10 mouse cellular contexts compared by ENCODE assay signal in the genomic region with DNA sequence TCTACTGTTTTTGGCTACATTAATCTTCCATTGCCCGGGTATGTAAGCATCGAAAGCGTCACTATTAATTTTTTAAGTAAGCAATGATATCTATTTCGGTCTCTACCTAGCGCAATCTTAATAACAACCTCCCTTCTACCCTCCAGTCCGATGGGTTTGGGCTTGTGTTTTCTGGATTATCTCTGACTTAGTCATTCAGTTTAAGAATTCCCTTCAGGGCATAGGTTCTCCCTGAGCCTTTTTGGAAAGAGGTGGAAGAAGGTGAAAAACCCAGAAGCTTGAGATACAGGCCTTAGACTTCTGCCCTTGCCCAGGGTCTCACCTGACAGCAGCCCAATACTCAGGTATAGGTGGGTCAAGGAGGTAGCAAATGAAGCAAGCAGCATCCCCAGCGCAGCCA. TPM values are rescaled to one million over a fixed set of nuclear protein-coding genes. Genes with fewer than 3 reads are reported as not detected.
DNase-seq lines count a peak whose midpoint lies in the region; ATAC-seq and TF ChIP-seq lines count a peak whose summit lies in the region.
"Had no signal": no experiment of that assay in that cellular context is flagged by ENCODE, and none has a peak within 500 bp of the region (broad histone marks: within the 10 kb centered on the region; RNA-seq: fewer than 3 reads in every experiment).

No protein-coding gene starts in this region.

- 63% methylated on average over 7 of the region's 7 CpGs for WGBS in heart, embryonic 13.5 days
- 56% methylated on average over 7 of the region's 7 CpGs for WGBS in forebrain, embryonic 15.5 days
- WGBS in liver, embryonic 16.5 days (ENCODE audit: insufficient replicate concordance), result 60% methylated on average over 7 of the region's 7 CpGs

- peak overlapping the region; percentile 89 for H3K9ac ChIP-seq in heart, embryonic 13.5 days
- peak overlapping the region; percentile 77 for H3K9ac ChIP-seq in forebrain, embryonic 15.5 days (replicated peaks)
- peak overlapping the region; percentile 82 for H3K9ac ChIP-seq in liver, embryonic 16.5 days (ENCODE audit: low read depth, low read length)

- H3K27me3 ChIP-seq in heart, embryonic 13.5 days (replicated peaks), result peaks cover 58% of the 10 kb centered on the region
- peaks cover 69% of the 10 kb centered on the region for H3K27me3 ChIP-seq in E14TG2a.4 (ENCODE audit: insufficient read depth, low read length)
- peaks cover 22% of the 10 kb centered on the region for H3K27me3 ChIP-seq in forebrain, embryonic 15.5 days
- H3K27me3 ChIP-seq in liver, embryonic 16.5 days (ENCODE audit: control insufficient read depth, insufficient read depth, low read depth, low read length), result peaks cover 14% of the 10 kb centered on the region

- H3K36me3 ChIP-seq in heart, embryonic 13.5 days, result peaks cover 10% of the 10 kb centered on the region
- peaks cover 48% of the 10 kb centered on the region for H3K36me3 ChIP-seq in E14TG2a.4 (ENCODE audit: insufficient read depth, low read length)
- H3K36me3 ChIP-seq in forebrain, embryonic 15.5 days, result peaks cover 3% of the 10 kb centered on the region; the same call in 1 of the 2 replicates
- no peaks in the 10 kb centered on the region for H3K36me3 ChIP-seq in liver, embryonic 16.5 days (ENCODE audit: control insufficient read depth, insufficient read depth)

- peak overlapping the region; percentile 62 for H3K4me3 ChIP-seq in heart, embryonic 13.5 days
- H3K4me3 ChIP-seq in E14TG2a.4 (replicated peaks; ENCODE audit: low read length), result peak overlapping the region; percentile 79
- peak overlapping the region; percentile 64 for H3K4me3 ChIP-seq in forebrain, embryonic 15.5 days
- H3K4me3 ChIP-seq in liver, embryonic 16.5 days (ENCODE audit: low read depth, low read length), result peak overlapping the region; percentile 75

- peak overlapping the region; percentile 98 for H3K4me2 ChIP-seq in heart, embryonic 13.5 days
- peak overlapping the region; percentile 82 for H3K4me2 ChIP-seq in forebrain, embryonic 15.5 days (replicated peaks)
- peak overlapping the region; percentile 99 for H3K4me2 ChIP-seq in liver, embryonic 16.5 days (ENCODE audit: low read depth, low read length)

- ATAC-seq in heart, embryonic 13.5 days (ENCODE audit: extremely low read depth, insufficient number of reproducible peaks, low FRiP score, low TSS enrichment), result no peak
- ATAC-seq in forebrain, embryonic 15.5 days (replicated peaks), result no peak
- no peak for ATAC-seq in liver, embryonic 16.5 days (ENCODE audit: low read depth)
- ATAC-seq in megakaryocyte-erythroid progenitor cell, adult 5-6 weeks (replicated peaks; ENCODE audit: low FRiP score, low TSS enrichment, poor library complexity, severe bottlenecking), result no peak

- H3K9me3 ChIP-seq in heart, embryonic 13.5 days, result no peaks in the 10 kb centered on the region
- no peaks in the 10 kb centered on the region for H3K9me3 ChIP-seq in E14TG2a.4 (ENCODE audit: low read length)
- H3K9me3 ChIP-seq in forebrain, embryonic 15.5 days, result no peaks in the 10 kb centered on the region
- no peaks in the 10 kb centered on the region for H3K9me3 ChIP-seq in liver, embryonic 16.5 days (replicated peaks; ENCODE audit: control insufficient read depth, low read length)

- TF ChIP-seq CTCF in E14TG2a.4 (conservative IDR thresholded peaks at IDR 0.05; ENCODE audit: low read length), result no peak

- H3K4me1 ChIP-seq in heart, embryonic 13.5 days, result peaks cover 44% of the 10 kb centered on the region
- peaks cover 66% of the 10 kb centered on the region for H3K4me1 ChIP-seq in E14TG2a.4 (replicated peaks; ENCODE audit: low read depth, low read length)
- H3K4me1 ChIP-seq in forebrain, embryonic 15.5 days, result peaks cover 31% of the 10 kb centered on the region
- H3K4me1 ChIP-seq in liver, embryonic 16.5 days (ENCODE audit: control insufficient read depth, low read depth, low read length), result peaks cover 30% of the 10 kb centered on the region

- peak overlapping the region; percentile 91 for H3K27ac ChIP-seq in heart, embryonic 13.5 days (replicated peaks)
- H3K27ac ChIP-seq in forebrain, embryonic 15.5 days (replicated peaks), result peak overlapping the region; percentile 93
- H3K27ac ChIP-seq in liver, embryonic 16.5 days (ENCODE audit: low read length), result peak overlapping the region; percentile 98

- no peak for DNase-seq in heart, postnatal 4 days
- DNase-seq in layer of hippocampus, postnatal 10 days (ENCODE audit: low spot score in 2 of 2), result no peak
- no peak for DNase-seq in urinary bladder, postnatal 25 days (ENCODE audit: low spot score)

RNA-seq across cellular contexts. Expression of a gene that starts 1.0 kb away (rescaled TPM):
- polyA plus RNA-seq in heart, embryonic 13.5 days (2015; fragmentation: Nextera tagmentation; extraction: Ambion mirVana), result 5.0 and 7.1 TPM in 2 replicates
- 1 to 10 TPM; 6.3 to 6.5 TPM for total RNA-seq in heart, postnatal 4 days (2021)
- 14.9 and 17.7 TPM in 2 replicates for polyA plus RNA-seq in forebrain, embryonic 15.5 days (2015; fragmentation: Nextera tagmentation; extraction: Ambion mirVana)
- 2.6 and 4.3 TPM in 2 replicates for polyA plus RNA-seq in liver, embryonic 16.5 days (2015; fragmentation: Nextera tagmentation; extraction: Ambion mirVana)
- 10 to 100 TPM in 1 of 2 experiments, 1 to 10 TPM in 1; 9.2 to 12.1 TPM for total RNA-seq in layer of hippocampus, postnatal 10 days (2021)
- 2.4 and 3.1 TPM in 2 replicates for total RNA-seq in megakaryocyte-erythroid progenitor cell, adult 5-6 weeks (2014; fragmentation: Nextera tagmentation)
- 0.19 and 4.7 TPM in 2 replicates for total RNA-seq in megakaryocyte-erythroid progenitor cell, adult 5-6 weeks (2017)

RNA-seq across cellular contexts. Expression of a gene that starts 7.3 kb away (rescaled TPM):
- 0.28 and 0.60 TPM in 2 replicates for polyA plus RNA-seq in heart, embryonic 13.5 days (2015; fragmentation: Nextera tagmentation; extraction: Ambion mirVana)
- under 1 TPM in 1 of 2 experiments, not detected in 1; 0.43 TPM for total RNA-seq in heart, postnatal 4 days (2021)
- 3.2 and 3.6 TPM in 2 replicates for polyA plus RNA-seq in forebrain, embryonic 15.5 days (2015; fragmentation: Nextera tagmentation; extraction: Ambion mirVana)
- polyA plus RNA-seq in liver, embryonic 16.5 days (2015; fragmentation: Nextera tagmentation; extraction: Ambion mirVana), result 1.1 and 1.3 TPM in 2 replicates
- 10 to 100 TPM; 32.8 to 39.6 TPM for total RNA-seq in layer of hippocampus, postnatal 10 days (2021)
- not detected in 2 replicates for total RNA-seq in megakaryocyte-erythroid progenitor cell, adult 5-6 weeks (2014; fragmentation: Nextera tagmentation)
- total RNA-seq in megakaryocyte-erythroid progenitor cell, adult 5-6 weeks (2017), result not detected in 2 replicates
- total RNA-seq: monocyte, adult 5-6 weeks had no signal

RNA-seq across cellular contexts. Expression of a gene that starts 9.7 kb away (rescaled TPM):
- polyA plus RNA-seq in heart, embryonic 13.5 days (2015; fragmentation: Nextera tagmentation; extraction: Ambion mirVana), result 17.8 and 18.3 TPM in 2 replicates
- 10 to 100 TPM; 47.0 to 53.6 TPM for total RNA-seq in heart, postnatal 4 days (2021)
- 5.7 and 6.1 TPM in 2 replicates for polyA plus RNA-seq in forebrain, embryonic 15.5 days (2015; fragmentation: Nextera tagmentation; extraction: Ambion mirVana)
- polyA plus RNA-seq in liver, embryonic 16.5 days (2015; fragmentation: Nextera tagmentation; extraction: Ambion mirVana), result 2.1 and 2.3 TPM in 2 replicates
- total RNA-seq in layer of hippocampus, postnatal 10 days (2021), result 1 to 10 TPM; 4.3 to 7.4 TPM
- total RNA-seq in megakaryocyte-erythroid progenitor cell, adult 5-6 weeks (2014; fragmentation: Nextera tagmentation), result 0.28 and 0.62 TPM in 2 replicates
- not detected in 2 replicates for total RNA-seq in megakaryocyte-erythroid progenitor cell, adult 5-6 weeks (2017)
- total RNA-seq: monocyte, adult 5-6 weeks had no signal

RNA-seq across cellular contexts. Expression of a gene that starts 17.8 kb away (rescaled TPM):
- polyA plus RNA-seq in heart, embryonic 13.5 days (2015; fragmentation: Nextera tagmentation; extraction: Ambion mirVana), result 125 and 137 TPM in 2 replicates
- total RNA-seq in heart, postnatal 4 days (2021), result 10 to 100 TPM; 72.3 to 79.4 TPM
- polyA plus RNA-seq in forebrain, embryonic 15.5 days (2015; fragmentation: Nextera tagmentation; extraction: Ambion mirVana), result 191 and 199 TPM in 2 replicates
- polyA plus RNA-seq in liver, embryonic 16.5 days (2015; fragmentation: Nextera tagmentation; extraction: Ambion mirVana), result 53.9 and 54.5 TPM in 2 replicates
- total RNA-seq in layer of hippocampus, postnatal 10 days (2021), result 10 to 100 TPM; 44.8 to 55.3 TPM
- total RNA-seq in megakaryocyte-erythroid progenitor cell, adult 5-6 weeks (2014; fragmentation: Nextera tagmentation), result 71.3 and 71.6 TPM in 2 replicates
- 17.9 and 45.7 TPM in 2 replicates for total RNA-seq in megakaryocyte-erythroid progenitor cell, adult 5-6 weeks (2017)

RNA-seq across cellular contexts. Expression of a gene that starts 19.8 kb away (rescaled TPM):
- polyA plus RNA-seq in heart, embryonic 13.5 days (2015; fragmentation: Nextera tagmentation; extraction: Ambion mirVana), result 9.0 and 9.5 TPM in 2 replicates
- total RNA-seq in heart, postnatal 4 days (2021), result 1 to 10 TPM; 2.4 to 2.6 TPM
- 12.9 and 13.0 TPM in 2 replicates for polyA plus RNA-seq in forebrain, embryonic 15.5 days (2015; fragmentation: Nextera tagmentation; extraction: Ambion mirVana)
- polyA plus RNA-seq in liver, embryonic 16.5 days (2015; fragmentation: Nextera tagmentation; extraction: Ambion mirVana), result 3.4 and 4.3 TPM in 2 replicates
- 1 to 10 TPM; 6.6 to 8.7 TPM for total RNA-seq in layer of hippocampus, postnatal 10 days (2021)
- total RNA-seq in megakaryocyte-erythroid progenitor cell, adult 5-6 weeks (2014; fragmentation: Nextera tagmentation), result 5.4 and 9.6 TPM in 2 replicates
- total RNA-seq in megakaryocyte-erythroid progenitor cell, adult 5-6 weeks (2017), result 0.33 and 0.91 TPM in 2 replicates
- total RNA-seq: common myeloid progenitor, adult 5-6 weeks; monocyte, adult 5-6 weeks had no signal

Comparison
In these comparisons a context has a peak if more than half of its experiments do, and no peak if none do; other contexts are left out.
1. RNA of a gene that starts 7.3 kb away (total RNA-seq): 32.8 to 39.6 TPM in layer of hippocampus, postnatal 10 days; 0.43 TPM in heart, postnatal 4 days and not detected in megakaryocyte-erythroid progenitor cell, adult 5-6 weeks; every median in the first group is over 10 times any median in the second.
2. RNA of a gene that starts 9.7 kb away (total RNA-seq): 47.0 to 53.6 TPM in heart, postnatal 4 days; 4.3 to 7.4 TPM in layer of hippocampus, postnatal 10 days and 0.28 to 0.62 TPM in megakaryocyte-erythroid progenitor cell, adult 5-6 weeks; every median in the first group is over 4 times any median in the second.
3. Peak in every context shown above with its lines, with median percentiles within 50 percentile points of each other: H3K27ac ChIP-seq, H3K4me2 ChIP-seq, H3K4me3 ChIP-seq and H3K9ac ChIP-seq.